Mouse (Mus musculus) E14TG2a.4 (cell line): Measurements from ENCODE around the gene Olfr329-ps.

Experiments
- CTCF ChIP-seq: conservative IDR thresholded peaks from 2 replicates; pipeline ENCODE4 v1.5.1; 2014; ENCODE audit warnings: low read length
- POU5F1 ChIP-seq: IDR thresholded peaks from 2 replicates; pipeline ENCODE4 v1.6.1; 2014; ENCODE audit warnings: low read length, borderline replicate concordance

DNA sequence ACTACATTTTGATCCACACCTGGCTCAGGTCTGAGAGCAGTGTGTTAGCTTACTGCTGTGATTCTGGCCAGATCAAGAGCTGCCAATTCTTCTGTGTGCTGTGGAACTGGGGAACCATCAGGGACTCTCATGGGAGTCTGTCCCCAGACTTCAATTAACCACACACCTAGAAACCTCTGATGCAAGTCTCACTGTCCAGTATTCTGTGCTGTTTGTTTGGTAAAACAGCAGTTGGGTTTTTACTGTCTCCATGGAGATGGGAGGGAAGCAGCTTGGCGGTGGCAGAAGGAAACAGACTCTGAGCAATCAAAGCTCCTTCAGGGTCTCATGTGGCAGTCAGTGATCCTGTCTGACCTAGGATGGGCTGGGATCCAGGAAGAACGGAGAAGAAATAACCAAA is 53.8 kb downstream of the Olfr329-ps start, which contains the start of gene Olfr332:
- TF ChIP-seq CTCF (no peak), POU5F1 (no peak)
